Mouse (Mus musculus) ovary, postnatal 14 days (tissue): Measurements from ENCODE around the gene Alg10b.
"Not testable (repeated sequence)": the region's sequence is repeated elsewhere in the genome, so short reads cannot be mapped to it uniquely, and the experiment has no call there.

Experiments used
- DNase-seq: peaks from one replicate; pipeline ENCODE4 v3.0.0; 2022; ENCODE audit warnings: low spot score

Alg10b gene

DNA sequence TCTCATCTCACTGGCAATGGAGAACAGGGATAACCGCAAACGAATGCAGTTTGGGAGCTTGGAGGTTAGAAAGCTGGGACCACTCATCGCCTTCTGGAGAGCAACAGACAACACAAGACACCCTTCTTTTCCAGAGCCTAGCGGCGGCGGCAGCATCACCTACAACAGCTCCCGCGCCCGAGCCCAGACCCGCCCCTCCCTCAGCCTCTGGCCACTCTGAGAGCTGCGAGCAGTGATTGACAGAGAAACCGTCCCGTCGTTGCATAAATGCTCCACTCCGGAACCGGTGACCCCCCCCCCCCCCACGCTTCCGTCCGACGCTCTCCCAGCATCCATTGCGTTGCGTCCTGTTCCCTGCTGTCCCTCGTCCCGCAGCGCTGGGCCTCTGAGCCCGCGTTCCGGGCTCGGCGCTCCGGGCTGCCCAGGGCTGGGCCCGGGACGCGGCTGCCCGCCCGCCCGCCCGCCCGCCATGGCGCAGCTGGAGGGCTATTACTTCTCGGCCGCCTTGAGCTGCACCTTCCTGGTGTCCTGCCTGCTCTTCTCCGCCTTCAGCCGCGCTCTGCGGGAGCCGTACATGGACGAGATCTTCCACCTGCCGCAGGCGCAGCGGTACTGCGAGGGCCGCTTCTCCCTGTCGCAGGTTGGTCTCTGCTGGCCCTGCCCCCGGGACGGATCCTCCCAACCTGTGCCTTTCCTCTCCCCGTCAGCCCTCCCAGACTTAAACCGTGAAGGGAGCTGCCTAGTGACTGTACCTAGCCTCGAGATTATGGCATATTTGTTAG, at the start of gene Alg10b:
TSS of gene Alg10b (plus strand) at position 343 of the 782 bp plus-strand sequence.
- peak; percentile 65 for DNase-seq

DNA sequence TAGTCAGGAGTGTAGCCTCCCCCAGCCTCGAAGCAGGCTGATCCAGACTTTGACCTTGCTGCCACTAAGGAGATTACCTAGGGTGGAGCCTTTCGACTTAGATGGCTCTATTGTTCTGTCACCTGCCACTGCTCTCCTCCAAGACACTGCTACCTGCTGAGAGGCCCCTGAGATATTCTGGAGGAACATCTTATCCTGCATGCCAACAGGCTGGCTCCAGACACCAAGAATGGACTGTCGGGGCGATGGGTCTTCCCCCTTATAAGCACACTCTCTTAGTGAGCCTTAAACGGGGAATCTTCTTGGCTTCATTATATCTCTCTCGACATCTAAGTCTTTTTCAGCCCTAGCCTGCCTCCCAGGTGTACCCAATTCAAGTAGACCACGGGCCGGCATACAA, 41.0 kb upstream of the Alg10b start:
- DNase-seq: not testable (repeated sequence)

DNA sequence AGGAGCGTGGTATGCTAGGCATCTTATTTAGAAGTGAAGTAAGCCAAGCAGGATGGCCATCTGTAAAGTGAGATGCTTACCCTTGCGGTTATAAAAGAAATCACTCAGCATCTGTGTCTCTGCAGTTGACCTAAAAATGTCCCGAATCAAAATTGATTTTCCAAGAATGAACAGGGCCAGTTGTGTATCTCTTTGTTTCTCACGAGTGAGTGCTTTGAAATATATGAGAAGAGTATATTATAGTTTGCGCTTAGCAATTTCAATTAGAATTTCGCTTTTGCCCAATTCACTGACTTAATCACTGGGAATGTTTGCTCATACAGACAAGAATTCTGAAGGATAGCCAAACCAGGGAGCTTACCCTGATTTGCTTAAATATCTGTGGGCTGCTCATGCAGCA, 40.6 kb upstream of the Alg10b start:
- DNase-seq: no peak

DNA sequence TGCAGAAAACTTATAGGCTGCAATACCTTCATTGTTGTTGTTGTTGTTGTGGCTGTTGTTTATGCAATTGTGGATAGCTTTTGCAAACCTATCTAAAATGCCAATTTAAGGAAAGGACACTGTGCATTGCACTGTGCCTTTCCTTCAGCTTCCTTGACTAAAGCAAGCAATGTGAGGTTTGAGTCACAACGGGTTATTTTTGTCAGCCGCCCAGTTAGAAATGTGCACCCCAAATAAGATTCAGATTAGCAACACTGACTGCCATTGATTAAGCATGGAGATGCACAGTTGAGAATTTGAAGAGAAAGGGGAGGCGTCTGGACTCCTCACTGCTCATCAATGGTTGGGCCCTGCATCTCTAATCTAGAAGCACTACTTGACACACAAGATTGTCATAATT, 39.4 kb upstream of the Alg10b start:
- DNase-seq: no peak

DNA sequence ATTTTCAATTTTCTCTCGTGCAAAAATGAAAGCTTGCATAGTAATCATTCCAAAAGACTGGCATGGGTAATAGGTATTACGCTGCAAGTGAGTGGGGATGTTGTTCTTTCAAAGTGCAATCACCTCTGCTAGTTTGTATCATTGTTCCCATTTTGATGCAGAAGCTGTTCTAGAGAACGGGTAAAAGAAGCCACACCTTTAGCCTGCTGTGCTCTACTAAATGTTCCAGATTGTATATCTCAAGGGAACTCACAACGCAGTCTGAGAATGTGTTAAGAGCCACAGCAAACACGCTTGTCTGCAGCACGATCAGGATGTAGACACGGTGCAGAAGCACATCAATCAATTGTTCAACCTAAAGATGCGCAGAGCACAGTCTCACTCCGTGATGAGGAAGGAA, 34.6 kb upstream of the Alg10b start:
- DNase-seq: no peak

DNA sequence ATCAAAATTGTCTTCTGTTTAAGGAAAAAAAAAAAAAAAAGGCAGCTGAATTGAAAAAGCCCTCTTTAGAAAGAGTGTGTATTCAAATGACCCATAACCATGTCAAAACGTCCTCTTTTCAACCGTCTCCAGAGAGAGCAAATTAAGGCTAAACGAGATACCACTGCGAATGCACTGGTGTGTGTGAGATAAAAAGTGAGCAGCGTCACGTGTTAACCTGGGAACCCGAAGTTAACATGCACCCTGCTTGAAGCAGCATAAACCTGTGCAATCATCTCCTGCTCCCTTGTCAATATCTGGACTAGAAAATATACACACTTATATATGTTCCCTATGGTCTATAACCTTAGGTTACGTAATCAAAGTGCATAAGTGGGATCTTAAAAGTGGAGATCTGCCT, 10.2 kb upstream of the Alg10b start:
- no peak for DNase-seq

DNA sequence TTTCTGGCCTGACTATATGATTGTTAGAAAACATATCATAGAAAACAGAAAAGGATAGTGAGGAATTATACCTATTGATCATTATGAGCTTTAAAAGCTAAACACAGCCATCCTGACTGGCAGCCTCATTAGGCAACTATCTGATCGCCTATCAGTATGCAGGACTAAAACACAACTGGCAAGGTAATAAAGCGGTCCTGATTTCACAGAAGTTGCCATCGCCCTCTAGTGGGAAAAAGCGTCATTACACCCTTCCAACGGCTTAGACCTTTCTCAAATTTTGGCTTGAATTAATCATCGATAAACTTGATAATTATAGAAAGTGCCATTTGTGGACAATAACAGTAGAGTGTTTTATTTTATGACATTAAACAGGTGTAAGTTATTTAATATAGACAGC, 9.2 kb upstream of the Alg10b start:
- DNase-seq: peak; percentile 50

DNA sequence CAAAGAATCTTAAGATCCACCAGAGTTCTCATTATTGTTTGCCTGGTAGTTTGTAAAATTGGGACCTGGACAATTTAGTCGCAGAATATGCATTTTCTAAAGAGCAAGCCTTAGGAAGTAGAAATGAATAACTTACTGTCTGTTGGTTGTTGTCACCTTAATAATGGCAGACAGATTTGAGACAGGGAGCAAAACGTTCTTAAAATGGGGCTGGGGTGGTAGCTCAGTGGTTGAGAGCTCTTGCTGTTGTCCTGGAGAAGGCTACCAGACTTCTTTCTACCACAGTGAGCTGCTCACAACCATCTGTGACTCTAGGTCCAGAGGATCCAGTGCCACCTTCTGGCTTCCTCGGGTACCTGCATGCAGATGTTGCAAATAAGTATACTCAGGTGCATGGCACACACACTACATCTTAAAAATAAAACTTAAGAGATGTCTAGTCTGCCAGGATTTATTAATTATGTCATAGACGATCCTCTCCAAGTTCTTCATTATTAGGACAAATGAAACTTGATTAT, 1.0 kb downstream of the Alg10b start:
- no peak for DNase-seq

DNA sequence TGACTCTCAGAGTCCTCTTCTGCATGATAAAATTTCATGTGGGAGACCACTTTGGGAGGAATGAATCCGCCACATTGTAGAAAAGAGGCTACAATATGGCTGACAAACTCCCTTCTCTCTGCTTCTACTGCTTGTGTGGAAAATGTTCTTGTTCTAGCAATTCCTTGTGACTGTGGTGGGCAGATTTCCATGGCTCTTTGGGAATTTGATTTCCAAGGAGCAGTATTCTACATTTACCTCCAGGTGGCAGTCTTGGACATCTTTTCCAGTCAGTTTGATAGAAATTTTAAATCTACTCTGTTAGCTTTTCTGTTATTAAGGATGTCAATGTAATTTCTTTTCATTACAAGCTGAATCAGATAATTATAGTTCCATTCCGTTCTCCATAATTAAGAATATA, 13.5 kb downstream of the Alg10b start:
- peak; percentile 18 for DNase-seq

DNA sequence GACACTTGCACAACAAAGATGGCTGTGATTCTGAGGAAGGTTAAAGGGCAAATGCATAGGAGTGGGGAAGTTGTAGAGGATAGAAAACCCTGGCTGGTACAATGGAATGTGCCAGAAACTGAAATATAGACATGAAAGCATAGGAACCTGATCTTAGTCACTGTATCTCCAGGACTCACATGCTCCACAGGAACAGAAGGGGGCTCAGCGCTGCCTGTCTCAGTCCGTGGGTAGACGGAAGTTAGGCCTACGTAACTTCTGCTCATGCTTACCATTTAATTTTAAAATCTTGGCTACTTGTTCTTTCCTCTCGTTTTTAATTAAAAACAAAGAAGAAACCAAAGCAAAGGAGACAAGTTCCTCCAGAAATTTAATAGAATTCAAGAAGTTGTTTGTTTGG, 20.0 kb downstream of the Alg10b start:
- DNase-seq: no peak

DNA sequence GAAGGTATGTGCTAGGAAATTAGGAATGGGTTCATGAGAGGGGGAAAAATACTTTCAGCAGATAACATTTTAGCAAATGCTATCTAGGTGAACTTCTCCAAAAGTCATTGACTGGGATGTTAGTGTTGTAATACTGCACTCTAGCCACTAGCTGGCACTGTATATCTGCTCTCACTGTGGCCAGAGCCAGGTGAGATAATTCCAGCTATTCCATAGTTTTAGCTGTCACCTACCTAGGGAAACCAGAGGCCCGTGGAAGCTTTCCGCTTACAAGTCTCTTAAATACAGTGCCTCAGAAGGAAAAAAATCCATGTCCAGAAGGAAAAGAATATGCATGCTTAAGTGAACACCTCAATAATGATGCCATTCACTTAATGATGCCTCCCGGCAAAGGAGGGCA, 25.6 kb downstream of the Alg10b start:
- no peak for DNase-seq

DNA sequence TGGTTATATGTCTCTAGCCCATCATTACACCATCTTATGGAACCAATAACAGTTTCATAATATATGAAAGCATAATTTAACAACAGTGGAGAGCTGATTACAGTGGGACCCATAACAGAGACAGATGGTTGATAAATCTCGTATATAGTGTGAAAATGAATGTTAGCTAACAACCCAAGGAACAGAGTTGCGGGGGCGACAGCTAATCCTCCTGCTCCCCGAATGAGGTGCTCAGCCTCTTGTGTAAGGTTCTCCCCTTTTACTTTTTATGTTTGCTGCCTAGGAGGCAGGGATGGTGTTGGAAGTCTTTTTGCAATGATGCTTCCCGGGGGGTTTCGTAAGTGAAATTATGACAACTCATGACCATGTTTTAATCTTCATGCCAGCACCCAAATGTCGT, 58.8 kb downstream of the Alg10b start:
- DNase-seq: no peak
